Mouse (Mus musculus): Measurements from ENCODE around the gene Nlgn3. TPM values are rescaled to one million over a fixed set of nuclear protein-coding genes. Genes with fewer than 3 reads are reported as not detected.

The Nlgn3 gene
- polyA plus RNA-seq, 1 experiment from 2014 or later: 14.8 TPM

DNA sequence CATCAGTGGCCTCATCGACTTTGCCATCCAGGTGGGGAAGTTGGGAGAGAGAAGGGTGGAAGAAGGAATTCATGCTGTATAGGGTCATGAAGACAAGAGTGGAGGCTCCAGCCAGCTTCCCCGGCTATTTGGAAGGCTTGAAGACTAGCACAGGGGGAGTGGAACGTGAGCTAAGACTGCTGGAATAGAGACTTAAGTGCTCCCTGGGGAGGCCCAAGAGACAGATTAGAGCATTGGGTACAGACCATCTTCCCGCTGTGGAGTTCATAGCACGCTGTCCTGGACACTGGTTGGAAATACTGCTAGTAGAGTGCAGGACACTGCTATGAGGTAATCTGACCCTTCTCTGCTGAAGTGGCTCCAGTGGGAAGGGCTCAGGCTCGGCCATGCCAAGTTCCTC, 16.2 kb upstream of the Nlgn3 start:
- Histone ChIP-seq H3K9me3 (no peaks in the 10 kb centered on the region), H3K4me1 (replicated peaks) (no peaks in the 10 kb centered on the region), H3K36me3 (peaks cover 98% of the 10 kb centered on the region), H3K27me3 (ENCODE audit: insufficient read depth, poor library complexity, severe bottlenecking) (peaks cover 25% of the 10 kb centered on the region), H3K27ac (no peak overlapping the region), H3K4me3 (no peak overlapping the region)
- 83% methylated on average over 6 of the region's 6 CpGs for whole genome bisulfite sequencing
- no peak for DNase-seq (ENCODE audit: low spot score)

DNA sequence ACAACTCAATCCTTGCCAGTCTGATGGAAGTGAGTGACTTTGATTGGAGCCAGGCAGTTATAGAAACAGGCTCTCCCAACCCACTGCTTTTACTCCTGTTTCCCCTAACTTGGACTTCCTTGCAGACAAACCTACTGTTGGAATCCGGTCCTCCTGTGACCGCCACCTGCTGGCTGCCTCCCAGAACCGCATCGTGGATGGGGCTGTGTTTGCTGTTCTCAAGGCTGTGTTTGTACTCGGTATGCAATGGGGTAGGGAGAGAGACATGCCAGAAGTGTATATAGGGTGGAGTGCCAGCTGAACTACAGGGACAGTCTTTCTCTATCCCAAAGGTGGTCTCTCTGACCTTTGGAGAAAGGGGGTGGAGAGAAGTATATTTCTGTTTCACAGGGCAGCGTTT, 13.4 kb upstream of the Nlgn3 start:
- Histone ChIP-seq H3K27ac (no peak overlapping the region), H3K4me1 (replicated peaks) (no peaks in the 10 kb centered on the region), H3K27me3 (ENCODE audit: insufficient read depth, poor library complexity, severe bottlenecking) (peaks cover 25% of the 10 kb centered on the region), H3K36me3 (peaks cover 99% of the 10 kb centered on the region), H3K4me3 (no peak overlapping the region), H3K9me3 (no peaks in the 10 kb centered on the region)
- 22% methylated on average over 6 of the region's 6 CpGs for WGBS
- DNase-seq (ENCODE audit: low spot score): peak; percentile 45

DNA sequence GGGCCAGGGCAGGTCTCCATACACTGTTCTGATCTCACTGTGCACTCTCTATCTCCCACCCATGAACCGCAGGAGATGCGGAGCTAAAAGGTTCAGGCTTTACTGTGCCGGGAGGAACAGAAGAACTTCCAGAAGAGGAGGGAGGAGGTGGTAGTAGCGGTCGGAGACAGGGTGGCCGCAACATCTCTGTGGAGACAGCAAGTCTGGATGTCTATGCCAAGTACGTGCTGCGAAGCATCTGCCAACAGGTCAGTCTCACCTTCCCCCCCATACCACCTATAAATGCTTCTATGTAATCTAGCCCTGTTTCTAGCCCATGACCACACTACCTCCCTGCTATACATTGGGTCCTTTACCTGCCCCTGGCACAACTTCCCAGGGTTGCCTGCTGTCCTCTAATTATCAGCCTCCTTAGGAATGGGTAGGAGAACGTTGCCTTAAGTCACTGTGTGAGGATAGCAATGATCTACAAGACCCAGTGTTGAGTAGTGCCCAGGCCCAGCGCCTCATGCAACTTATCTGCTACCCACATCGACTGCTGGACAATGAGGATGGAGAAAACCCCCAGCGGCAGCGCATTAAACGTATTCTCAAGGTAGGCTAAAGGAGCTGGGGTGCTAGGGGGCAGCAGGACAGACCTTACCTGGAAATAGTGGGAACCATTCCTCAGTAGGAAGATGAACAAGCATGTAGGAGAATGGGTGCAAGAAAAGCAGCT, 12.9 kb upstream of the Nlgn3 start:
- H3K27ac ChIP-seq: no peak overlapping the region
- WGBS: 95% methylated on average over 14 of the region's 14 CpGs
- DNase-seq (ENCODE audit: low spot score): no peak
- peaks cover 99% of the 10 kb centered on the region for H3K36me3 ChIP-seq
- H3K4me3 ChIP-seq: no peak overlapping the region
- H3K9me3 ChIP-seq: no peaks in the 10 kb centered on the region
- peaks cover 25% of the 10 kb centered on the region for H3K27me3 ChIP-seq (ENCODE audit: insufficient read depth, poor library complexity, severe bottlenecking)
- no peaks in the 10 kb centered on the region for H3K4me1 ChIP-seq (replicated peaks)

DNA sequence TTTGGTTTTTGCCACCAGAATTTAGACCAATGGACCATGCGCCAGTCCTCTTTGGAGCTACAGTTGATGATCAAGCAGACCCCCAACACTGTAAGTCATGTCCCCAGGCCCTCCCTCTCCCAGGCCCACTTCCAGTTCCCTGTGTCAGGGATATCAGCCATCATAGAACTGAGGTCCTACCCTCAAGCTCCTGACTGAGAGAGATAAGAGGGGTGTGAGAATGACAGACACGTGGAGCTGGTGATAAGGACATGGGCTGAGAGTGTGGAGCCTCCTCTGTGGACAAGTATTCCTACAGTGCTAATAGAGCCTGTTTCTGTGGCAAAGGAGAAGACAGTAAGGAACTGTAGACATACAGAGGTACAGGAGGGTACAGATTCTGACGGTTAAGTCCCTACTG, 11.4 kb upstream of the Nlgn3 start:
- 91% methylated on average over 3 of the region's 3 CpGs for WGBS
- Histone ChIP-seq H3K4me3 (no peak overlapping the region), H3K4me1 (replicated peaks) (no peaks in the 10 kb centered on the region), H3K9me3 (no peaks in the 10 kb centered on the region), H3K27ac (no peak overlapping the region), H3K36me3 (peaks cover 99% of the 10 kb centered on the region), H3K27me3 (ENCODE audit: insufficient read depth, poor library complexity, severe bottlenecking) (peaks cover 35% of the 10 kb centered on the region)
- no peak for DNase-seq (ENCODE audit: low spot score)

DNA sequence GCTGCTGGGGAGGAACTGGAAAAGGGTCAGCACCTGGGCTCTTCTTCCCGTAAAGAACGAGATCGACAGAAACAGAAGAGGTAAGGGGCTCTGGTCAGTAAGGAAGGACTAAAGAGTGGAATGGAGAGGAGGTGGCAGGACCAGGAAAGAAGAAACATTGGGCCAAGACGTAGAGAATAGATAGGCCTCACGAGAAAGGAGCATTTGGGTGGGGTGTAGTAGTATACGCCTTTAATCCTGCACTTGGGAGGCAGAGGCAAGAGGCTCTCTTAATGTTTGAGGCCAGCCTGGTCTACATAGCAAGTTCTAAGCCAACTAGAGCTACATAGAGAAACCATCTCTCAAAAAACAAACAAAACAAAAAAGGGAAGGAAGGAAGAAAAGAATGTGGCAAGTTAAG, 10.5 kb upstream of the Nlgn3 start:
- Histone ChIP-seq H3K9me3 (no peaks in the 10 kb centered on the region), H3K4me3 (no peak overlapping the region), H3K36me3 (peaks cover 99% of the 10 kb centered on the region), H3K4me1 (replicated peaks) (no peaks in the 10 kb centered on the region), H3K27ac (no peak overlapping the region), H3K27me3 (ENCODE audit: insufficient read depth, poor library complexity, severe bottlenecking) (peaks cover 36% of the 10 kb centered on the region)
- WGBS: 90% methylated on average over 6 of the region's 6 CpGs
- no peak for DNase-seq (ENCODE audit: low spot score)

DNA sequence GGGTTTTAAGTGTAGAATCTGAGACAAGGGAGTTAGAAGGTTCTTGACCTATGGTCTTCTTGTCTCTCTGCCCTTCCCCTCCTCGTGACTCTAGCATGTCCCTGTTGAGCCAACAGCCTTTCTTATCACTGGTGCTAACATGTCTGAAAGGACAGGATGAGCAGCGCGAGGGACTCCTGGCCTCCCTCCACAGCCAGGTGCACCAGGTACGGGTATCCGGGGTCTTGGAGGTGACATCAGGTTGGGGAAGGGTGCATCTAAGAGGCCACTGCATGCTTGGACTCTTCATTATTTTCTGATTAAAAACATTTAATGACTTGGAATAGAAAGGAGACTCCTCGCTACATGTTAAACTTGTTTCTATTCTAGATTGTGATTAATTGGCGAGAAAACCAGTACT, 9.9 kb upstream of the Nlgn3 start:
- Histone ChIP-seq H3K36me3 (peaks cover 99% of the 10 kb centered on the region), H3K4me3 (no peak overlapping the region), H3K27ac (no peak overlapping the region), H3K27me3 (ENCODE audit: insufficient read depth, poor library complexity, severe bottlenecking) (peaks cover 38% of the 10 kb centered on the region), H3K9me3 (no peaks in the 10 kb centered on the region), H3K4me1 (replicated peaks) (no peaks in the 10 kb centered on the region)
- WGBS: 92% methylated on average over 7 of the region's 7 CpGs
- DNase-seq (ENCODE audit: low spot score): no peak

DNA sequence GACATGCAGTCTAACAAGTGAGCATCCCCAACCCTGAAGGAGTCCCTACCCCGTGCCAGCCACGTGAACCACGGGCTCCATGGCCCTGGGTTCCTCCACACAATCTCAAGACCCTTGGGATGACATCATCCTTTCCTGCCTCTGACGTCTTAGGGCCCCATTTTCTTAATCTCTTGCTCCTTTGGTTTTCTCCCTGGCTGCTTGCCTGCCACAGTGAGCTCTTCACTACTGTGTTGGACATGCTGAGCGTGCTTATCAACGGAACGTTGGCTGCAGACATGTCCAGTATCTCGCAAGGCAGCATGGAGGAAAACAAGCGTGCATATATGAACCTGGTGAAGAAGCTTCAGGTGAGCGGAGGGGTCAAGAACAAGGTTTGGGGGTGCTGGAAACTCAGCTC, 8.9 kb upstream of the Nlgn3 start:
- DNase-seq (ENCODE audit: low spot score): no peak
- 91% methylated on average over 10 of the region's 10 CpGs for WGBS
- peaks cover 99% of the 10 kb centered on the region for H3K36me3 ChIP-seq

DNA sequence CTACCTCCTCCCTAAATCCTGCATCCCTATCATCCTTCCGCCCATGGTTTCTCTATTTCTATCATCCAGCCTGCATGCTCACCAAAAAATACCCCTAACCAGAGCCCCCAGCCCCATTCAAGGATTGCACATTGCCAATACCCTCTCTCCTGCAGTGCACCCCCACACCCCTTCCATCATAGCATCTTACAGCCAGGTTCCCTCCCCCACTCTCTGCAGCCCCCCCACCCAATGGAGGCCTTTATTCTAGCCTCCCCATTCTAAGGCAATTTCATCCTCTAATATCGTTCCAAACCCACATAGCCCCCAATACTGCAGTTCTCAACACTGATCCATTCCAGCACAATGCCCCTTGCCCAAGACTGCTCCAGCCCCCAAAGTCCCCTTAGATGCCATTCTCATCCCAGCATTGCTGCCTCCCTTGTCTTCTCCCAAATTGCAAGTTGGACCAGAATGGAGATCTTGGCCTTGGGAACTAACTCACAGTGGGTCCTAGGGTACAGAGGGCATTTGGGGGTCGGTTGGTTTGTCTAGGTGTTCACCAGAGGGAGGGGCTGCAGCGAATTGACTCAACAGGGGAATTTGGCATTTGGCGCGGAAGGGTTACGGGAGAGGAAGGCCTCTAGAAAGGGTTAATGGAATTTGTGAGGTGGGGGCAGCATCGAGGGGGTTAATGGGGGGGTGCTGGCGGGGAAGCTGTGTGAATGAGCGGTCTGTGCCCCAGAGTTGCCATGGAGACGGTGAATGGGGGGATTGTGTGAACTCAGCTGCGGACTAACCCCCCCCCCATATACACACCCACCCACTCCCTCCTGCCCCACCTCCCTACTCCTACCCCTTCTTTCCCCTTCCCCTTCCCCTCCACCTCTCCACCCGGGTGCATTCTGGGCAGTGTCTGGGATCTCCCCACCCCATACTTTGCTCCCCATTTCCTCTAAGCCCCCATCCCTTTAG, 782 bp downstream of the Nlgn3 start:
- Histone ChIP-seq H3K27ac (peak overlapping the region; percentile 85), H3K9me3 (no peaks in the 10 kb centered on the region), H3K4me3 (peak overlapping the region; percentile 49), H3K4me1 (replicated peaks) (peaks cover 59% of the 10 kb centered on the region), H3K36me3 (peaks cover 33% of the 10 kb centered on the region), H3K27me3 (ENCODE audit: insufficient read depth, poor library complexity, severe bottlenecking) (peaks cover 78% of the 10 kb centered on the region)
- WGBS: 30% methylated on average over 13 of the region's 13 CpGs
- peak; percentile 59 for DNase-seq (ENCODE audit: low spot score)

More for the DNA sequence above, 8.9 kb upstream of the Nlgn3 start:
- H3K4me1 ChIP-seq (replicated peaks): no peaks in the 10 kb centered on the region
- H3K4me3 ChIP-seq: no peak overlapping the region
- H3K27ac ChIP-seq: no peak overlapping the region
- no peaks in the 10 kb centered on the region for H3K9me3 ChIP-seq
- peaks cover 38% of the 10 kb centered on the region for H3K27me3 ChIP-seq (ENCODE audit: insufficient read depth, poor library complexity, severe bottlenecking)

DNA sequence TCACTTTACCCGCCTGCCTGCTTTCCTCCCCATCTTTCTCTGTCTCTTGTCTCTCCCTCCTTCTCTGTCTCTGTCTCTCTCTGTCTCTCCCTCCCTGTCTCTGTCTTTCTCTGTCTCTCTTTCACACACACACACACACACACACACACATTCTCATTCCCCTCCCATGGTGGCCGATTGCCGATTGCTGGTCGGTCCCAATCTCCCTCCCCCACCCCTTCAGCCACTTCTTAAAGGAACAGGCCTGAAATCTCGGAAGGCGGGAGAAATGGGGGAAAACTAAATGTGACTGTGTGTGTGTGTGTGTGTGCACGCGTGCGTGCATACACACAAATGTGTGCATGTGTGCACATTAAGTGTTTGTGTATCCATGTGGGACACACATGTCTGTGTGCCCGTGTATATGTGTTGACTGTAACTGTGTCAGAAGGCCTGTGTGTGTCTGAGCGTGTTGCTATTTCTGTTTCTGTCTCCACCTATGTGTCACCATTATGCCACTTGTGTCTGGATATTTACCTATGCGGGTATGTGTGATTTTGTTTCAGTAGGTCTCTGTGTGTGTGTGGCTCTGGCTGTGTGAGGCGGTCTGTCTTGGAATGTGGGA, 1.6 kb downstream of the Nlgn3 start:
- Histone ChIP-seq H3K36me3 (peaks cover 25% of the 10 kb centered on the region), H3K4me3 (peak overlapping the region; percentile 49), H3K27me3 (ENCODE audit: insufficient read depth, poor library complexity, severe bottlenecking) (peaks cover 81% of the 10 kb centered on the region), H3K27ac (peak overlapping the region; percentile 85), H3K9me3 (no peaks in the 10 kb centered on the region), H3K4me1 (replicated peaks) (peaks cover 59% of the 10 kb centered on the region)
- DNase-seq (ENCODE audit: low spot score): no peak
- 34% methylated on average over 13 of the region's 13 CpGs for WGBS

DNA sequence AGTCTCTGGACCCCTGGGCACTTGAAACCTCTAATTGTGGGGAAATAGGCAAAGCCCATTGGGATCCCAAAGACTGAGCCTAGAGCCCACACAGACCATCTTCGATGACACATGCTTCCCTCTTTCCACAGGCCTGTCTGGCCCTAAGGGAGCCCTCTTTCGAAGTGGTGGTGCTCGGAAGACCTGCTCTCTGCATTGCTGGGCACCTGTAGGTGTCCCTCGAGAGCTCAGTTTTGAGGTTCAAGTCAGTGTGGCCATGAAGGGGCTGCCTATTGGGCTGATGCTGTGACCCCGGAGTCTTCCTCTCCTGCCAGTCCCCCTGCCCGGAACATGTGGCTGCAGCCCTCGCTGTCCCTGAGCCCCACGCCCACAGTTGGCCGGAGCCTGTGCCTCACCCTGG, 2.7 kb downstream of the Nlgn3 start:
- Histone ChIP-seq H3K27me3 (ENCODE audit: insufficient read depth, poor library complexity, severe bottlenecking) (peaks cover 84% of the 10 kb centered on the region), H3K4me1 (replicated peaks) (peaks cover 59% of the 10 kb centered on the region), H3K9me3 (no peaks in the 10 kb centered on the region), H3K36me3 (peaks cover 15% of the 10 kb centered on the region), H3K4me3 (no peak overlapping the region), H3K27ac (peak overlapping the region; percentile 85)
- 69% methylated on average over 9 of the region's 9 CpGs for WGBS
- DNase-seq (ENCODE audit: low spot score): no peak

DNA sequence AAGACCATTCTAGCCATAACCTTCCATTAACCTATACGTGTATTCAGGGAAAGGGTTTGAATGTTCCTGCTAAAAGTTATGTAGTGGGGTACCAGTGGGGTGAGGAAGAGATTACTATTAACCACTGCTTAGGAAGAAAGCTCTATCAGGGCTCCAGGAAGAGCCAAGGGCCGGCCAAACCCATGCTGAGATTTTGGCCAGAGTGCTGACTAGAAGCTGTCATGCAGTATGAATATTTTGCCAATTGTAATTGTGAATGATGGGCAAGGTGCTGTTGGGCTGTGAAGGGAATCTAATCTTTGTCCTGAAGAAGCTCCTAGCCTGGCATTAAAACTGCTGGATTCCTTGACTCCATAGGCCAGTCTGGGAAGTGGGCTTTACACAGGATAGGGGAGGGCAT, 5.7 kb downstream of the Nlgn3 start:
- 0 out of 2 replicates have a peak, but pooled peaks cover 4% of the 10 kb centered on the region for H3K36me3 ChIP-seq
- no peaks in the 10 kb centered on the region for H3K9me3 ChIP-seq
- peaks cover 92% of the 10 kb centered on the region for H3K27me3 ChIP-seq (ENCODE audit: insufficient read depth, poor library complexity, severe bottlenecking)
- H3K4me1 ChIP-seq (replicated peaks): peaks cover 49% of the 10 kb centered on the region
- DNase-seq (ENCODE audit: low spot score): no peak
- WGBS: 33% methylated on average over 2 of the region's 2 CpGs
- no peak overlapping the region for H3K4me3 ChIP-seq
- 0 out of 2 replicates have a peak overlapping the region, but pooled peaks have one; percentile 35 for H3K27ac ChIP-seq

DNA sequence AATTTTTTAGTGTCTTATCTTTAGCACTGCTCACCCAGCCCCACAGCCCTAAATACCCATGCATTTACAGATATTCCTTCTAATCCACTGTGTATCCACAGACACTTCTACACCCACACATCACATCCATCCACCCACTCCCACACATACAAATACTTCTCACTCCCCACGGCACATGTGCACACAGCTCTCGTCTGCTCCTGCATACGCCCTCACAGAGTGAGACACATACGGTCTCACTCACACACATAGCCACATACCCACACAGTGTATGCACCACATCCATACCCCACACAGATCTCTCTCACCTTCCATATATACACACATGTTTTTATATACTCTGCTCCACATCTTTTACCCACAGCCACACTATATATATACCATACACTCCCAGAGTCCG, 10.3 kb downstream of the Nlgn3 start:
- Histone ChIP-seq H3K27ac (no peak overlapping the region), H3K27me3 (ENCODE audit: insufficient read depth, poor library complexity, severe bottlenecking) (peaks cover 84% of the 10 kb centered on the region), H3K4me1 (replicated peaks) (peaks cover 13% of the 10 kb centered on the region; the same call in 1 of the 2 replicates), H3K36me3 (peaks cover 9% of the 10 kb centered on the region; the same call in 1 of the 2 replicates), H3K9me3 (no peaks in the 10 kb centered on the region), H3K4me3 (no peak overlapping the region)
- no peak for DNase-seq (ENCODE audit: low spot score)
- WGBS: 89% methylated on average over 5 of the region's 5 CpGs
